Mouse (Mus musculus) kidney, postnatal 0 days (tissue): ENCODE measurements around the gene Wfs1. TPM values are rescaled to one million over a fixed set of nuclear protein-coding genes. Genes with fewer than 3 reads are reported as not detected.

ENCODE experiments used
- ATAC-seq: fragments of 200-750 bp; cut with Nextera tagmentation; replicated peaks from 2 replicates; pipeline ENCODE4 v1.8.0; 2017; ENCODE audit warnings: low read depth, moderate number of reproducible peaks, moderate TSS enrichment, moderate library complexity; ENCODE audit not compliant: low FRiP score
- DNase-seq: peaks from one replicate; pipeline ENCODE4 v3.0.0-alpha.2; 2016; ENCODE audit warnings: low spot score
- H3K27ac ChIP-seq: fragments of 300-500 bp; sonication (generic); 2 replicates; pipeline ENCODE4 v1.5.1; 2014; ENCODE audit warnings: mild to moderate bottlenecking
- H3K27me3 ChIP-seq: fragments of 300-500 bp; sonication (generic); 2 replicates; pipeline ENCODE4 v1.6.1; 2014; ENCODE audit warnings: low read length, mixed read lengths; ENCODE audit not compliant: insufficient read depth
- H3K36me3 ChIP-seq: fragments of 300-500 bp; sonication (generic); 2 replicates; pipeline ENCODE4 v1.6.1; 2014; ENCODE audit warnings: low read length, mixed read lengths; ENCODE audit not compliant: insufficient read depth
- H3K4me1 ChIP-seq: fragments of 300-500 bp; sonication (generic); replicated peaks from 2 replicates; pipeline ENCODE4 v1.6.1; 2014; ENCODE audit warnings: antibody characterized with exemption, low read length, mixed read lengths; ENCODE audit not compliant: insufficient read depth
- H3K4me2 ChIP-seq: fragments of 300-500 bp; sonication (generic); 2 replicates; pipeline ENCODE4 v1.6.1; 2014; ENCODE audit warnings: mild to moderate bottlenecking, low read length, moderate library complexity, mixed read lengths
- H3K4me3 ChIP-seq: fragments of 300-500 bp; sonication (generic); replicated peaks from 2 replicates; pipeline ENCODE4 v1.5.1; 2014; ENCODE audit warnings: low read depth, low read length
- H3K9ac ChIP-seq: fragments of 300-500 bp; sonication (generic); 2 replicates; pipeline ENCODE4 v1.6.1; 2014; ENCODE audit warnings: low read depth, low read length
- H3K9me3 ChIP-seq: fragments of 300-500 bp; sonication (generic); replicated peaks from 2 replicates; pipeline ENCODE4 v1.6.1; 2016; ENCODE audit warnings: low read length, inconsistent platforms, mixed read lengths
- CTCF ChIP-seq: IDR thresholded peaks from 2 replicates; pipeline ENCODE4 v1.5.1; 2016; ENCODE audit warnings: antibody characterized with exemption, low read depth, mild to moderate bottlenecking, moderate library complexity
- WGBS: fragments of 180-500 bp; shearing (Covaris S2); extraction: QIAGEN DNeasy Blood & Tissue Kit; methylation state at CpG from one replicate; pipeline ENCODE4 v1.1.7; 2014; 5-methylcytosine and 5-hydroxymethylcytosine counted together
- polyA plus RNA-seq: library from polyadenylated mRNA; unstranded; fragments of >200 nt; fragmentation: Nextera tagmentation; extraction: Ambion mirVana; gene quantifications from 2 replicates; pipeline ENCODE4 v1.2.1, GENCODE M21; 2015

Wfs1 gene
- polyA plus RNA-seq, 1 experiment from 2014 or later = 14.2 TPM

DNA sequence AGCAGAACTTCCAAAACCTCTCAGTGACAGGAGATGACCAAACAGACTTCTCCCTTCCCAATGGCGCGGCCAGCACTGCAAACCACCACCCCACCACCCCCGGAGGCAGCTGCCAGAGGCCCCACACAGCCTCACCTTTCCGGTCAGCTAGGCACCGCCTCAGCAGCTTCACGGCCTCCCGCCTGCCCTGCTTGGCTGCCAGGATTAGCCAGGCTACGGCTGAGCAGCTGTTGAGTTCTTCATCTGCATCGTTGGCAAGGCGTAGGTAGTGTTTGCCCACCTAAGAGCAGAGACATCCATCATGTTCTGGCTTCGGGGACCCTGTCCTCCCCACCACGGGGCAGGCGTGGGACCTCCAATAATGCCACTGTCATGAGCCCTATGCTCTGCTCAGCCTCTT, 13.7 kb downstream of the Wfs1 start:
- Histone ChIP-seq H3K4me2 (no peak overlapping the region), H3K9me3 (no peaks in the 10 kb centered on the region), H3K4me1 (peaks cover 4% of the 10 kb centered on the region; the same call in 1 of the 2 replicates), H3K27me3 (no peaks in the 10 kb centered on the region), H3K36me3 (peaks cover 22% of the 10 kb centered on the region), H3K9ac (no peak overlapping the region), H3K27ac (no peak overlapping the region), H3K4me3 (no peak overlapping the region)
- no peak for TF ChIP-seq CTCF
- no peak for DNase-seq
- ATAC-seq = no peak
- WGBS = 46% methylated on average over 13 of the region's 13 CpGs

DNA sequence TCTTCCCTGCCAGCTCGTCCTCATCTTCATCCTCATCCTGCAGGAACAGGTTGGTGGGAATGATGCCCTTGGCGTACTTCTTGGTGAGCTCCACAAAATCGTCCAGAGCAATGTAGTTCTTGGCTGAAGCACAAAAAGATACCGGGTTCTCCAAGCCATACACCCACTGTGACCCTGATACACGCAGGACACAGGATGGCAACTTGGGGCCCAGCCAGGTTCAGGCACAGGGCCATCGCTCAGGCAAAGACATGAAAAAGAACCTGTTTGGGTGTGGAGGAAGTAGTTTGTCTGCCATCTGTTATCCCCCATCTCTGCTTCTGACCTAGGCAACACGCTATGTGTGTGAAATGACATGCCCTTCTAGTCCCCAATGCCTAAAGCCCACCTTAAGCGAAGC, 17.4 kb downstream of the Wfs1 start:
- no peak for DNase-seq
- Histone ChIP-seq H3K9me3 (no peaks in the 10 kb centered on the region), H3K4me3 (no peak overlapping the region), H3K9ac (no peak overlapping the region), H3K27me3 (no peaks in the 10 kb centered on the region), H3K36me3 (peaks cover 37% of the 10 kb centered on the region), H3K4me2 (no peak overlapping the region), H3K4me1 (no peaks in the 10 kb centered on the region), H3K27ac (no peak overlapping the region)
- 87% methylated on average over 8 of the region's 8 CpGs for WGBS
- no peak for ATAC-seq
- no peak for TF ChIP-seq CTCF

DNA sequence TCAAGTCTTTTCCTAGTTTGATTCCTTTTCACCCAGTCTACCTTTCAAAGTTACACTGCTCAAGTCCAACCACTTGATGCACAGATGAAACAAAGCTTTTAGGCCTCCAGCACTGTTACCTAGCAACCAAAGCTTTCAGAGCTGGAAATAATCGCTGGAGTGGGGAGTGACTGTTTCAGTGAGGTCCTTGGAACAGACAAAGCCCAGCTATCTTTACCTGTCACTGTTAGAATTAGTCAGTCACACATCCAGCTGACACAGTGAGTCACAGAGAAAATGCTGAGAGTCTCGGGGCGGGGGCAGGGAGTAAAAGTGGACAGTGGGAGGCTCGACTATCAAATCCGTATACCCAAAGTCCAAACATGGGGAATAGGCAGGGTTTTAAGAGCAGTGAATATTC, 28.5 kb downstream of the Wfs1 start:
- H3K27me3 ChIP-seq = no peaks in the 10 kb centered on the region
- no peaks in the 10 kb centered on the region for H3K4me1 ChIP-seq
- no peaks in the 10 kb centered on the region for H3K9me3 ChIP-seq
- DNase-seq (no peak), ATAC-seq (no peak)
- 46% methylated on average over 5 of the region's 5 CpGs for WGBS
- H3K9ac ChIP-seq = no peak overlapping the region
- no peaks in the 10 kb centered on the region for H3K36me3 ChIP-seq
- TF ChIP-seq CTCF = no peak
- no peak overlapping the region for H3K4me3 ChIP-seq
- no peak overlapping the region for H3K4me2 ChIP-seq
- no peak overlapping the region for H3K27ac ChIP-seq

DNA sequence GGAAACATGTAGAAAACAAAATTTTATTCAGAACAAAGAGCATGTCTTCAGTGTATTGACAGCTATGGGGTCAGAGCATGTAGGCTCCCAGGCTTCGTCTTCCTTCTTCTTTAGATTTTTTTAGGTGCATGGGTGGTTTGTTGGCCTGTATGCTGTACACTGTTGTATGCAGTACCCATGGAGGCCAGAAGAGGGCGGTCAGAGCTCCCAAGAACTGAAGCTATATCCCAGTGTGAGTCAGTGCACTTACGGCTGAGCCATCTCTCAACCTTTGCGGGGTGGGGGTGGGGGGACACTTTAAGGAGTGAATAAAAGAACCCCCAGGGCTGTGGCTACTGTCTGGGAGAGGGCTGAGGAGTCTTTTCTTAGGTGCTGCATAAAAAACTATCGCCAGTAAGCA, 30.2 kb downstream of the Wfs1 start:
- DNase-seq (peak; percentile 50), ATAC-seq (no peak; the same call in 1 of the 2 replicates)
- TF ChIP-seq CTCF = peak; percentile 83
- H3K27me3 ChIP-seq = no peaks in the 10 kb centered on the region
- no peaks in the 10 kb centered on the region for H3K36me3 ChIP-seq
- no peak overlapping the region for H3K4me3 ChIP-seq
- no peaks in the 10 kb centered on the region for H3K4me1 ChIP-seq
- 32% methylated on average over 5 of the region's 5 CpGs for WGBS
- no peak overlapping the region for H3K9ac ChIP-seq
- H3K27ac ChIP-seq = no peak overlapping the region
- H3K9me3 ChIP-seq = no peaks in the 10 kb centered on the region
- H3K4me2 ChIP-seq = no peak overlapping the region

DNA sequence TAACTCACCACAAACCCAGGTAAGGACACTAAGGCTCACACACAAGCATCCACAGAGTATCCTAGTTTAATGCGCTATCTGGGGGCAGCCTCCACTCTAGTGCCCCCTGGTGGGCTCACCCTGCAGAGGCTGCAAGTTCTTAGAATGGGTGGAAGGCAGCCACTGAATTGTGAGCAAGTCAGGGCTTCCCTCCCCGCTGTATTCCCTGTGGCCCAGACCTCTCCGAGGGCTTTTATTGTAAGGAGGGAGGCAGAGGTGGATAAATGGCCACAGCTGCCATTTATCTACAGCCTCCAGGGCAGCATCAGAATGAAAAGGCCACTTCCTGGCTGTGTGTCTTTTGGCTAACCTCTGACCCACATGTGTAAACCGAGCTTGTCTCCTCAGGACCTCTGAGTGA, 33.6 kb downstream of the Wfs1 start:
- ATAC-seq (no peak), DNase-seq (peak; percentile 27)
- TF ChIP-seq CTCF = peak; percentile 60
- no peaks in the 10 kb centered on the region for H3K27me3 ChIP-seq
- no peaks in the 10 kb centered on the region for H3K36me3 ChIP-seq
- H3K4me2 ChIP-seq = no peak overlapping the region
- 6% methylated on average over 4 of the region's 4 CpGs for WGBS
- H3K27ac ChIP-seq = no peak overlapping the region
- H3K9me3 ChIP-seq = no peaks in the 10 kb centered on the region
- no peak overlapping the region for H3K9ac ChIP-seq
- H3K4me3 ChIP-seq = no peak overlapping the region
- H3K4me1 ChIP-seq = no peaks in the 10 kb centered on the region

DNA sequence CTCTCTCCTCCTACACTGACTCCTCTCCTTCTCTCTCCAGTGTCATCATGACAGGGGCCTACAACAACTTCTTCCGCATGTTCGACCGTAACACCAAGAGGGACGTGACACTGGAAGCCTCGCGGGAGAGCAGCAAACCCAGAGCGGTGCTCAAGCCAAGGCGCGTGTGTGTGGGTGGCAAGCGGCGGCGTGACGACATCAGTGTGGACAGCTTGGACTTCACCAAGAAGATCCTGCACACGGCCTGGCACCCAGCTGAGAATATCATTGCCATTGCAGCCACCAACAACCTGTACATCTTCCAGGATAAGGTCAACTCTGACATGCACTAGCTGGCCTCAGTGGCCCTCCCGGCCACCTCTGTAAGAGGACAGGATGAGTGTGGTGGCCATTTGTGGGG, 36.7 kb downstream of the Wfs1 start:
- H3K4me3 ChIP-seq = no peak overlapping the region
- ATAC-seq (no peak), DNase-seq (no peak)
- 85% methylated on average over 15 of the region's 15 CpGs for WGBS
- no peaks in the 10 kb centered on the region for H3K27me3 ChIP-seq
- H3K9me3 ChIP-seq = no peaks in the 10 kb centered on the region
- no peak overlapping the region for H3K4me2 ChIP-seq
- H3K27ac ChIP-seq = no peak overlapping the region
- TF ChIP-seq CTCF = no peak
- H3K4me1 ChIP-seq = no peaks in the 10 kb centered on the region
- no peak overlapping the region for H3K9ac ChIP-seq
- H3K36me3 ChIP-seq = no peaks in the 10 kb centered on the region

DNA sequence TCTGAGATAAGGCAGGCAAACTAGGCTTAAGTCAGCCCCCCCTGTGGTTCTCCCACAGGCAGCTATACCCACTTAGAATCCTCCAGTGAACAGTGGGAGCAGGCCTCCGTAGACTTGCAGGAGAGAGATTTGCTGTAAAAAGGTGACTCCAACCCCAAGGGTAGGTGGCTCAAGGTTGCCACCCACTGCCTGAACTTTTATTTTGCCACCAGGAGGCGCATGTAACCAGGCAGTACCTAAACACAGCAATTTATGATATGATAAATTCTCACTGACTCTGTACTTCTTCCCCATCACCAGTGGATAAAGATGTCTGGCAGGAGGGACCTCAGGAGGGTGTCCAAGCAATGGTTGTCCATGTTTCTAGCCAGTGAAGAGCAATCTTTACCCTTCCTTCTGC, 38.1 kb downstream of the Wfs1 start:
- H3K9me3 ChIP-seq = no peaks in the 10 kb centered on the region
- no peaks in the 10 kb centered on the region for H3K36me3 ChIP-seq
- no peak overlapping the region for H3K9ac ChIP-seq
- H3K27ac ChIP-seq = no peak overlapping the region
- no peak for ATAC-seq
- no peak overlapping the region for H3K4me2 ChIP-seq
- no peaks in the 10 kb centered on the region for H3K4me1 ChIP-seq
- WGBS = 46% methylated on average over 2 of the region's 2 CpGs
- TF ChIP-seq CTCF = peak; percentile 61
- H3K4me3 ChIP-seq = no peak overlapping the region
- no peak for DNase-seq
- no peaks in the 10 kb centered on the region for H3K27me3 ChIP-seq
